Mouse (Mus musculus) stomach, embryonic 15.5 days (tissue): ENCODE data around the gene Hist2h3c1. TPM values are rescaled to one million over a fixed set of nuclear protein-coding genes. Genes with fewer than 3 reads are reported as not detected.

ENCODE experiments used
- ATAC-seq: fragments of 200-750 bp; cut with Nextera tagmentation; 2 replicates; pipeline ENCODE4 v1.8.0; 2017; ENCODE audit warnings: low read depth, moderate number of reproducible peaks, moderate TSS enrichment; ENCODE audit not compliant: insufficient read depth, low FRiP score
- H3K27ac ChIP-seq: fragments of 300-500 bp; sonication (generic); 2 replicates; pipeline ENCODE4 v1.5.1; 2015; ENCODE audit warnings: mild to moderate bottlenecking, inconsistent platforms
- H3K27me3 ChIP-seq: fragments of 300-500 bp; sonication (generic); replicated peaks from 2 replicates; pipeline ENCODE4 v1.6.1; 2015; ENCODE audit warnings: inconsistent platforms
- H3K36me3 ChIP-seq: fragments of 300-500 bp; sonication (generic); 2 replicates; pipeline ENCODE4 v1.6.1; 2015; ENCODE audit warnings: inconsistent platforms
- H3K4me1 ChIP-seq: fragments of 300-500 bp; sonication (generic); 2 replicates; pipeline ENCODE4 v1.6.1; 2015; ENCODE audit warnings: inconsistent platforms
- H3K4me2 ChIP-seq: fragments of 300-500 bp; sonication (generic); 2 replicates; pipeline ENCODE4 v1.6.1; 2015; ENCODE audit warnings: mild to moderate bottlenecking, inconsistent platforms
- H3K4me3 ChIP-seq: fragments of 300-500 bp; sonication (generic); replicated peaks from 2 replicates; pipeline ENCODE4 v1.5.1; 2015; ENCODE audit warnings: inconsistent platforms
- H3K9ac ChIP-seq: fragments of 300-500 bp; sonication (generic); 2 replicates; pipeline ENCODE4 v1.6.1; 2015; ENCODE audit warnings: inconsistent platforms
- H3K9me3 ChIP-seq: fragments of 300-500 bp; sonication (generic); 2 replicates; pipeline ENCODE4 v1.6.1; 2016; ENCODE audit warnings: inconsistent platforms
- WGBS: fragments of 180-500 bp; shearing (Covaris S2); methylation state at CpG from one replicate; pipeline ENCODE4 v1.1.7; 2015; 5-methylcytosine and 5-hydroxymethylcytosine counted together
- polyA plus RNA-seq: library from polyadenylated mRNA; unstranded; fragments of >200 nt; fragmentation: Nextera tagmentation; extraction: Ambion mirVana; gene quantifications from 2 replicates; pipeline ENCODE4 v1.2.1, GENCODE M21; 2015

The Hist2h3c1 gene
- polyA plus RNA-seq, 1 experiment from 2014 or later = 2.5 TPM

GRCm38 (mm10) chr3:96221640-96222038 lies 24.8 kb upstream of the Hist2h3c1 start:
- ATAC-seq = no peak
- Histone ChIP-seq H3K27me3 (no peaks in the 10 kb centered on the region), H3K9me3 (no peaks in the 10 kb centered on the region), H3K9ac (peak overlapping the region; percentile 46; the same call in 1 of the 2 replicates), H3K4me2 (peak overlapping the region; percentile 74), H3K4me3 (peak overlapping the region; percentile 64), H3K36me3 (no peaks in the 10 kb centered on the region), H3K27ac (peak overlapping the region; percentile 98), H3K4me1 (peaks cover 6% of the 10 kb centered on the region; the same call in 1 of the 2 replicates)
- WGBS = 26% methylated on average over 9 of the region's 9 CpGs

- WGBS = 87% methylated on average over 4 of the region's 4 CpGs
Measured at GRCm38 (mm10) chr3:96222774-96223173, 23.7 kb upstream of the Hist2h3c1 start.

GRCm38 (mm10) chr3:96225421-96225820 lies 21.1 kb upstream of the Hist2h3c1 start:
- WGBS = 52% methylated on average over 2 of the region's 2 CpGs
- H3K9ac ChIP-seq = no peak overlapping the region
- no peak for ATAC-seq
- no peaks in the 10 kb centered on the region for H3K9me3 ChIP-seq
- H3K4me2 ChIP-seq = no peak overlapping the region
- no peaks in the 10 kb centered on the region for H3K27me3 ChIP-seq
- no peak overlapping the region for H3K27ac ChIP-seq
- H3K36me3 ChIP-seq = no peaks in the 10 kb centered on the region
- no peaks in the 10 kb centered on the region for H3K4me1 ChIP-seq
- no peak overlapping the region for H3K4me3 ChIP-seq

More at GRCm38 (mm10) chr3:96222774-96223173, 23.7 kb upstream of the Hist2h3c1 start:
- ATAC-seq = no peak
- peaks cover 6% of the 10 kb centered on the region; the same call in 1 of the 2 replicates for H3K4me1 ChIP-seq
- H3K27ac ChIP-seq = no peak overlapping the region
- H3K36me3 ChIP-seq = no peaks in the 10 kb centered on the region
- no peak overlapping the region for H3K9ac ChIP-seq
- no peaks in the 10 kb centered on the region for H3K9me3 ChIP-seq
- no peak overlapping the region for H3K4me3 ChIP-seq
- H3K4me2 ChIP-seq = peak overlapping the region; percentile 74
- H3K27me3 ChIP-seq = no peaks in the 10 kb centered on the region

GRCm38 (mm10) chr3:96226695-96227648 lies 19.5 kb upstream of the Hist2h3c1 start:
- Histone ChIP-seq H3K9ac (no peak overlapping the region), H3K4me2 (no peak overlapping the region), H3K27me3 (no peaks in the 10 kb centered on the region), H3K4me1 (no peaks in the 10 kb centered on the region), H3K4me3 (no peak overlapping the region), H3K9me3 (no peaks in the 10 kb centered on the region), H3K36me3 (no peaks in the 10 kb centered on the region), H3K27ac (no peak overlapping the region)
- no peak; the same call in 1 of the 2 replicates for ATAC-seq
- WGBS = 52% methylated on average over 8 of the region's 8 CpGs

- Histone ChIP-seq H3K27ac (no peak overlapping the region), H3K36me3 (no peaks in the 10 kb centered on the region), H3K4me1 (no peaks in the 10 kb centered on the region), H3K9ac (no peak overlapping the region), H3K4me2 (no peak overlapping the region), H3K9me3 (no peaks in the 10 kb centered on the region), H3K4me3 (no peak overlapping the region), H3K27me3 (no peaks in the 10 kb centered on the region)
- ATAC-seq = no peak
- WGBS = 62% methylated on average over 2 of the region's 2 CpGs
Measured at GRCm38 (mm10) chr3:96228828-96229227, 17.7 kb upstream of the Hist2h3c1 start.

GRCm38 (mm10) chr3:96230404-96230803 lies 16.1 kb upstream of the Hist2h3c1 start:
- Histone ChIP-seq H3K9me3 (no peaks in the 10 kb centered on the region), H3K4me3 (no peak overlapping the region), H3K27ac (no peak overlapping the region), H3K4me1 (no peaks in the 10 kb centered on the region), H3K36me3 (no peaks in the 10 kb centered on the region), H3K9ac (no peak overlapping the region), H3K4me2 (no peak overlapping the region), H3K27me3 (no peaks in the 10 kb centered on the region)
- 69% methylated on average over 2 of the region's 2 CpGs for WGBS
- no peak for ATAC-seq

GRCm38 (mm10) chr3:96230910-96231757 lies 15.4 kb upstream of the Hist2h3c1 start:
- ATAC-seq = no peak
- WGBS = 76% methylated on average over 4 of the region's 4 CpGs

GRCm38 (mm10) chr3:96231758-96232120 lies 14.7 kb upstream of the Hist2h3c1 start:
- H3K27me3 ChIP-seq = no peaks in the 10 kb centered on the region

More at GRCm38 (mm10) chr3:96230910-96231757, 15.4 kb upstream of the Hist2h3c1 start:
- no peak overlapping the region for H3K4me3 ChIP-seq
- H3K4me1 ChIP-seq = no peaks in the 10 kb centered on the region
- no peak overlapping the region for H3K27ac ChIP-seq
- H3K4me2 ChIP-seq = no peak overlapping the region
- no peaks in the 10 kb centered on the region for H3K9me3 ChIP-seq
- H3K36me3 ChIP-seq = no peaks in the 10 kb centered on the region
- no peaks in the 10 kb centered on the region for H3K27me3 ChIP-seq
- no peak overlapping the region for H3K9ac ChIP-seq

GRCm38 (mm10) chr3:96234914-96235313 lies 11.6 kb upstream of the Hist2h3c1 start:
- H3K27me3 ChIP-seq = no peaks in the 10 kb centered on the region

More at GRCm38 (mm10) chr3:96231758-96232120, 14.7 kb upstream of the Hist2h3c1 start:
- Histone ChIP-seq H3K27ac (no peak overlapping the region), H3K9ac (no peak overlapping the region), H3K36me3 (no peaks in the 10 kb centered on the region), H3K9me3 (no peaks in the 10 kb centered on the region), H3K4me1 (peaks cover under 1% of the 10 kb centered on the region), H3K4me3 (no peak overlapping the region), H3K4me2 (no peak overlapping the region)
- 61% methylated on average over 2 of the region's 2 CpGs for WGBS
- ATAC-seq = no peak

GRCm38 (mm10) chr3:96235836-96236235 lies 10.6 kb upstream of the Hist2h3c1 start:
- ATAC-seq = no peak
- no peaks in the 10 kb centered on the region for H3K36me3 ChIP-seq
- no peak overlapping the region for H3K4me2 ChIP-seq
- H3K27ac ChIP-seq = no peak overlapping the region
- 58% methylated on average over 3 of the region's 3 CpGs for WGBS
- H3K4me3 ChIP-seq = no peak overlapping the region
- H3K27me3 ChIP-seq = no peaks in the 10 kb centered on the region
- no peak overlapping the region for H3K9ac ChIP-seq
- peaks cover 8% of the 10 kb centered on the region for H3K4me1 ChIP-seq
- no peaks in the 10 kb centered on the region for H3K9me3 ChIP-seq

More at GRCm38 (mm10) chr3:96234914-96235313, 11.6 kb upstream of the Hist2h3c1 start:
- H3K4me3 ChIP-seq = no peak overlapping the region
- H3K9ac ChIP-seq = no peak overlapping the region
- no peak for ATAC-seq
- no peak overlapping the region for H3K27ac ChIP-seq
- no peaks in the 10 kb centered on the region for H3K9me3 ChIP-seq
- H3K4me2 ChIP-seq = no peak overlapping the region
- WGBS = 87% methylated on average over 2 of the region's 2 CpGs
- H3K36me3 ChIP-seq = no peaks in the 10 kb centered on the region
- H3K4me1 ChIP-seq = peaks cover 8% of the 10 kb centered on the region

GRCm38 (mm10) chr3:96236834-96237334 lies 9.6 kb upstream of the Hist2h3c1 start:
- no peaks in the 10 kb centered on the region for H3K36me3 ChIP-seq
- ATAC-seq = no peak
- peak overlapping the region; percentile 76 for H3K27ac ChIP-seq
- 69% methylated on average over 4 of the region's 4 CpGs for WGBS
- peak overlapping the region; percentile 54 for H3K4me2 ChIP-seq
- H3K4me3 ChIP-seq = peak overlapping the region; percentile 44
- H3K4me1 ChIP-seq = peaks cover 8% of the 10 kb centered on the region
- no peaks in the 10 kb centered on the region for H3K27me3 ChIP-seq
- H3K9ac ChIP-seq = peak overlapping the region; percentile 52; the same call in 1 of the 2 replicates
- no peaks in the 10 kb centered on the region for H3K9me3 ChIP-seq
